Mouse (Mus musculus) spleen, adult 2 months (tissue): ENCODE results near the gene Rpl12. TPM values are rescaled to one million over a fixed set of nuclear protein-coding genes. Genes with fewer than 3 reads are reported as not detected.

ENCODE experiments used
- DNase-seq, 2 experiments: peaks; one replicate each; pipeline versions ENCODE4 v3.0.0 to v3.0.0-alpha.2; 2012 to 2021; ENCODE audit warnings: low spot score in 2 of 2, low read depth in 1 of 2
- H3K27ac ChIP-seq: fragments of 200-500 bp; 2 replicates; pipeline ENCODE4 v1.5.1; 2012; ENCODE audit warnings: low read length, inconsistent platforms; ENCODE audit not compliant: insufficient read depth
- H3K27me3 ChIP-seq: fragments of 200-500 bp; 2 replicates; pipeline ENCODE4 v1.6.1; 2012; ENCODE audit warnings: mild to moderate bottlenecking, moderate library complexity, low read length, inconsistent platforms; ENCODE audit not compliant: control insufficient read depth, insufficient read depth
- H3K36me3 ChIP-seq: fragments of 200-500 bp; 2 replicates; pipeline ENCODE4 v1.6.1; 2012; ENCODE audit warnings: mild to moderate bottlenecking, low read length, inconsistent platforms; ENCODE audit not compliant: control insufficient read depth, insufficient read depth
- H3K4me1 ChIP-seq: fragments of 200-500 bp; 2 replicates; pipeline ENCODE4 v1.6.1; 2011; ENCODE audit warnings: inconsistent platforms; ENCODE audit not compliant: control insufficient read depth, insufficient read depth, insufficient read length
- H3K4me3 ChIP-seq: fragments of 200-500 bp; 2 replicates; pipeline ENCODE4 v1.5.1; 2011; ENCODE audit warnings: mild to moderate bottlenecking, inconsistent platforms; ENCODE audit not compliant: insufficient read depth, insufficient read length; ENCODE audit errors: extremely low read depth
- CTCF ChIP-seq: fragments of 200-500 bp; IDR thresholded peaks from 2 replicates; pipeline ENCODE4 v1.5.1; 2011; ENCODE audit warnings: mild to moderate bottlenecking, inconsistent platforms; ENCODE audit not compliant: insufficient read depth, insufficient read length, insufficient replicate concordance; ENCODE audit errors: extremely low read depth
- POLR2A ChIP-seq: fragments of 200-500 bp; IDR thresholded peaks from 2 replicates; pipeline ENCODE4 v1.6.1; 2011; ENCODE audit warnings: low read depth, low read length, inconsistent platforms
- WGBS: fragments of 180-500 bp; shearing (Covaris S2); methylation state at CpG from one replicate; pipeline ENCODE4 v1.1.7; 2018; 5-methylcytosine and 5-hydroxymethylcytosine counted together
- polyA plus RNA-seq: library from polyadenylated mRNA; depleted of rRNA; stranded (reverse); fragments of >200 nt; gene quantifications from 2 replicates; pipeline ENCODE4 v1.2.3, GENCODE M21; 2012

Rpl12 gene
- polyA plus RNA-seq, 1 experiment: 627 TPM

DNA sequence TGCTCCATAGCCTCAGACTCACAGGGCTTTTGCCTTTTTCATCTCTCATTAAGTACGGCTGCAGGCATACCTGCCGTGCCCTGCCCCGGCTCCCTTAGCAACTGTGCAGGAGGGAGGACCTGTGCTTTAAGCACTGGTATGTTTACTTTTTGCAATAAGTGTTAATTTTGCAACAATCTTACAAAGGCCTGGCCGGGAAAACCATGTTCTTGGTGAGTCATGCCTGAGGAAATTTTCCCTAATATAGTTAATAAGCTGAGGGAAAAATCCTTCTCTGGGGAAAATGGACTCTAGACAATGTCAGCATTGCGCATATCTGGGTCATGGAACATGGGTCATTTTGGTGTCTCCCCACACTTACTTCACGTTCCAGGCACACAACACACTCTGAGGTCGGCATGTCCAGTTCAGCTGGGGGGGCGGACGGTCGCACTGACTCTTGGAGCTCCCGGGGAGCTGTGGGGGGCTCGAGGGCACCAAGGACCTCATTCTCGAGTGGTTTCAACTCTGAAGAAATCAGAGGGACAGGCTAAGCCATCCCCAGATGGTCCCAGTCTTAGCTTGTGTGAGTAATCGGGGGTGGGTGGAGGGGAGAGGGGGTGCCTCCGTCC, 33.6 kb upstream of the Rpl12 start:
- WGBS: 87% methylated on average over 15 of the region's 15 CpGs
- no peaks in the 10 kb centered on the region for H3K4me1 ChIP-seq
- H3K27ac ChIP-seq: no peak overlapping the region
- no peaks in the 10 kb centered on the region for H3K27me3 ChIP-seq
- no peaks in the 10 kb centered on the region; the same call in 1 of the 2 replicates for H3K36me3 ChIP-seq
- no peak for DNase-seq
- no peak overlapping the region for H3K4me3 ChIP-seq
- TF ChIP-seq CTCF (no peak), POLR2A (no peak)

DNA sequence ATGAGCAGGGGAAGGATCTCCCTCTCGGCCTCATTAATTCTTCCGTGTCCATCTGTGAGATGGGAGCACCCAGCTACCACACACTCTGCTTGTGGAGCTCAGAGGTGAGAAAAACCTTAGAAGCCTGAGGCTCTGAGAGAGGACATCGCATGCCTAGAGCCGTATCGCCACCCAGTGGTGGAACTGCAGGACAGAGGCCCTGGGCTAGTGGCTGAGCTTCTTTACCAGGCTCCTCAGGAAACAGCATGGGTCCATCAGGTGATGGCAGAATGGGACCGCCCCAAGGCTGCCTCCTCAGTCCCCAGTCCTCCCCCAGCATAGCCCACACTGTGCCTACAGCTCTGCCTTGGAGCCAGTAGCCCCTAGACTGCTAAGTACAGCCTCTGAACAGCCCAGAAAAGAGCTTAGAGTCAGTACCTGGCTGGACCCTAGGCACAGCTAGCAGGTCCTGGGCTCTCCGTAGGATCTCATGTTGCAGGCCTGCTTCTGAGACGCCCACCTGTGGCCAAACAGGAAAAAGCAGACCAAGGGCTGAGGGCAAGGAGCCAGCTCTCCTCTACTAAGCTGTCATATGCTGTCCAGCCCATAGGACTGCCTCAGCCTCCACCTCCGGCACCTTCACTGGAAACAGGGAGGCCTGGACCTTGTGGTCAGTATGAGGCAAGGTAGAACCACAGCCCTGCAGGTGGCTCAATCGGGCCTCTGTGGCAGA, 33.0 kb upstream of the Rpl12 start:
- peak in 1 of 2 experiments; percentile 43 for DNase-seq

DNA sequence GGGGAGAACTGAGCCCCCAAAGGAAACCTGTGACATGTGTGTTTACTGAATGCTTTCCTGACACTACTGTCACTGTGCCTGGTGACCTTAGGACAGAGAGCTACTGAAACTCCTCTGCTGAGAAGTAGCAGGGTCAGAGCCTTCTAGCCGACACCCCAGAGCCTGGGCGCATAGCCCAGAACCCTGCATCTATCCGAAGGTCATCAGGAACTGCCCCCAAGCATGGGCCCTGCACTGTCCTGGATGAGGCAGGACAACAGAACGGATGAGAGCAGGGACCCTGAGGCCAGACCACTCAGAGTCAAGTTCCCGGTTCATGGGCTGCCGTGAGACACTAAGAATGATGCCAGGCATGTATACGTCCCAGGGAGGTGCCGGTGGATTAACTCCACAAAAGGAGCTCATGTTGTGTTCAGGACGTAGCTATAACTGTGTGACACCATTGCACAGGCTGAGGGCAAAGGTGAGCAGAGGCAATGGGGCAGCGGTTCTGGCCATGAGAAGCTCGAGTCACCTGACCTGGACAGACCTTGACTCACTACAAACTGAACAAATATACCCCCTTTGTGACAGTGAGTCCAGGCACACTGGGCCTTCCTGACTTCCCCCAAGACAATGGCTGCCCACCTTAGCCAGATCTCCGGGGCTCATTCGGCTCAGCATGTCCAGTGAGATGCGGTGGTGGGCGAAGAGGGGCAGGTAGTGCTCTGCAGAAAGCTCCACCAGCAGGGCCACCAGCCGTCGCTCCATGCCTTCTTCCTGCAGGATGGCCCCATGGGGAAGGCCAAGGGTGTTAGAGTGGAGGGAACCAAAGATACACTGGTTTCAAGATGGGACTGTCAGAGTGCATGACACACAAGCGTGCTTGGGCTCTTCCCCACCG, 32.2 kb upstream of the Rpl12 start:
- DNase-seq: no peak
- no peaks in the 10 kb centered on the region; the same call in 1 of the 2 replicates for H3K36me3 ChIP-seq
- no peak overlapping the region for H3K4me3 ChIP-seq
- 92% methylated on average over 19 of the region's 19 CpGs for WGBS
- H3K27me3 ChIP-seq: no peaks in the 10 kb centered on the region
- H3K27ac ChIP-seq: no peak overlapping the region
- no peaks in the 10 kb centered on the region for H3K4me1 ChIP-seq
- TF ChIP-seq POLR2A (no peak), CTCF (no peak)

More for the DNA sequence above, 33.0 kb upstream of the Rpl12 start:
- Histone ChIP-seq H3K36me3 (no peaks in the 10 kb centered on the region; the same call in 1 of the 2 replicates), H3K4me1 (no peaks in the 10 kb centered on the region), H3K4me3 (no peak overlapping the region), H3K27me3 (no peaks in the 10 kb centered on the region), H3K27ac (no peak overlapping the region)
- TF ChIP-seq CTCF (peak; percentile 61; the same call in 1 of the 2 replicates), POLR2A (no peak)
- WGBS: 51% methylated on average over 10 of the region's 10 CpGs

DNA sequence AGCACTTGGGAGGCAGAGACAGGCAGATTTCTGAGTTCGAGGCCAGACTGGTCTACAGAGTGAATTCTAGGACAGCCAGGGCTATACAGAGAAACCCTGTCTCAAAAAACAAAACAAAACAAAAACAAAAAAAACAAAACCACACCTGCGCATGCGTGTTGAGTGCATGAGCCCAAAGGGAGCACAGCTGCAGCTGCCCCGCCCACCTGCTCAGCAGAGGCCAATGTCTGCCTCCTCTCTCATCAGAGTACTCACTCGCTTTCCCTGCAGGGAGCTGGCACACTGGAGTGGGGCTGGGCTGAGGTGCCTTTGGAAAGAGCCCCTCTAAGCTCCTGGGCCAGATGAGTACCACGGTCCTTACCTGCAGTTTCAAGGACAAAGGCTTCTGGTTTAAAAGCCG, 29.6 kb upstream of the Rpl12 start:
- Histone ChIP-seq H3K4me1 (no peaks in the 10 kb centered on the region), H3K36me3 (peaks cover 3% of the 10 kb centered on the region), H3K4me3 (no peak overlapping the region), H3K27me3 (no peaks in the 10 kb centered on the region), H3K27ac (no peak overlapping the region)
- 39% methylated on average over 7 of the region's 7 CpGs for WGBS
- no peak for DNase-seq
- TF ChIP-seq POLR2A (no peak), CTCF (no peak)

DNA sequence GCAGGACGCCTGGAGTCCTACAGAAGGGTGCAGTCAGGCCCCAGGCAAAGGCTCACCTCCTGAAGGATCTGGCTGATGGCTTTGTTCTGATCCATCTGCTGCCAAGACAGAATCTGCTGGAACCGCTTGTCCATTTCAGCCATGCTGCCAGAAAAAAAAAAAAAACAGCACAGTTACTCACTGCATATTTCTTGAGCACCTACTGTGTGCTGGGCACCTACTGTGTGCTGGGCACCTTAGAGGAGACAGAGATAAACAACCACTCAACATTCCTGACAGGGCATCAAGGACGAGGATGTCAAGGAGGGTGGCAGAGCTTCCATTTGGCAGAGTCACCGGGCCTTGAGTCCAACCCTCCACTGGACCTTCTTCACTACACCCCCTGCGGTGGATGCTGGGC, 22.6 kb upstream of the Rpl12 start:
- Histone ChIP-seq H3K4me1 (no peaks in the 10 kb centered on the region), H3K27ac (no peak overlapping the region), H3K27me3 (no peaks in the 10 kb centered on the region), H3K36me3 (peaks cover 4% of the 10 kb centered on the region), H3K4me3 (no peak overlapping the region)
- TF ChIP-seq POLR2A: no peak
- TF ChIP-seq CTCF: no peak
- no peak for DNase-seq
- WGBS: 90% methylated on average over 5 of the region's 5 CpGs

DNA sequence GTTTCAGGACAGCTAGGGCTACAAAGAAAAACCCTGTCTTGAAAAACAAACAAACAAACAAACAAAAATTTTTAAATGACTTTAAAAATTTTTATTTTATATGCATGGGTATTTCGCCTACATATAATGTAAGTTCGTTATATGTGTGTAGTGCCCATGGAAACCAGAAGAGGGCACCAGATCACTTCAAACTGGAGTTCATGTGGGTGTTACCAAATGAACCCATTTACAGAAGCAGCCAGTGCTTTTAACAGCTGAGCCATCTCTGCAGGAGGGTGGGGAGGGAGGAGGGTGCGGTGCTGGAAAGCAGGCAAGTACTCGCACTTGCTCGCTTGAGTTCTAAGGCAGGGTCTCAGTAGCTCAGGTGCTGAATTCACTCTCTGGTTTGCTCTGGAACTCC, 21.9 kb upstream of the Rpl12 start:
- Histone ChIP-seq H3K4me3 (no peak overlapping the region), H3K27ac (no peak overlapping the region), H3K27me3 (no peaks in the 10 kb centered on the region), H3K4me1 (no peaks in the 10 kb centered on the region), H3K36me3 (peaks cover 4% of the 10 kb centered on the region)
- TF ChIP-seq CTCF: peak; percentile 12; the same call in 1 of the 2 replicates
- no peak for TF ChIP-seq POLR2A
- DNase-seq: peak in 1 of 2 experiments; percentile 30
- 77% methylated on average over 5 of the region's 5 CpGs for WGBS
